Mouse (Mus musculus) hematopoietic stem cell, adult 5-6 weeks (primary cell): Measurements from ENCODE around the gene Nepn. TPM values are rescaled to one million over a fixed set of nuclear protein-coding genes. Genes with fewer than 3 reads are reported as not detected.

Source experiments
- ATAC-seq, 2 experiments: fragments of 125-278 bp in 1 of 2; replicated peaks in 1 of 2; 2 replicates each; pipeline ENCODE4 v1.8.0; 2016 to 2017; ENCODE audit warnings: inconsistent platforms in 2 of 2, mild to moderate bottlenecking in 2 of 2, moderate number of reproducible peaks in 2 of 2, low read depth in 1 of 2, moderate TSS enrichment in 1 of 2; ENCODE audit not compliant: low FRiP score in 2 of 2, poor library complexity in 2 of 2, severe bottlenecking in 2 of 2, insufficient read depth in 1 of 2, low TSS enrichment in 1 of 2
- total RNA-seq: library from RNA; stranded (forward); fragments of 172-1452, 232-1000 nt; gene quantifications from 2 replicates; pipeline ENCODE4 v1.2.3, GENCODE M21; 2017

Nepn gene
- not detected in 2 replicates for total RNA-seq

- ATAC-seq, result no peak
Measured at GRCm38 (mm10) chr10:52388922-52389430, at the start of gene Nepn. TSS of gene Nepn (plus strand) at chr10:52388972.

GRCm38 (mm10) chr10:52343324-52343723 lies 45.4 kb upstream of the Nepn start:
- 0 out of 4 replicates have a peak, but pooled peaks of 1 of the 2 experiments have one; percentile 37 for ATAC-seq

GRCm38 (mm10) chr10:52353184-52353583 lies 35.6 kb upstream of the Nepn start:
- no peak for ATAC-seq

DNA sequence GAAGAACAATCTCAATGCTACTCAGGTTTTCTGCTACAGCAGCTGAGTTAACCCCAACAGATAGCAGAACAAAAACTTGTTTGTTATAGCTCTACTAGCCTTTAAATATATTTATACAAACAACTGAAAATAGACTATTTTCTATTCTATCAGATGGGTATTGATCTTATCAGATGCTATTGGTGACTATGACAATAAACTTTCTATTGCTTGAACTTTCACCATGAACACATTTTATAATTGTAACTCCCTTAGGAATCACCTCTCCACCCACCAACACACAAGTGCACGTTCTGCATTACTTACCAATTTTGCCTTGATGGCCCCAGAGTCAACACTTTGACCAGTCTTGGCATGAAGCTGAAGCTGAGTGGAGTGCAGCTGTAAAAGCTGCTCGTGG lies 30.3 kb upstream of the Nepn start, which contains the start of gene Gm26741:
Gene Gm26741 (plus strand): TSS at position 301 of the 400 bp plus-strand sequence.
- no peak for ATAC-seq

DNA sequence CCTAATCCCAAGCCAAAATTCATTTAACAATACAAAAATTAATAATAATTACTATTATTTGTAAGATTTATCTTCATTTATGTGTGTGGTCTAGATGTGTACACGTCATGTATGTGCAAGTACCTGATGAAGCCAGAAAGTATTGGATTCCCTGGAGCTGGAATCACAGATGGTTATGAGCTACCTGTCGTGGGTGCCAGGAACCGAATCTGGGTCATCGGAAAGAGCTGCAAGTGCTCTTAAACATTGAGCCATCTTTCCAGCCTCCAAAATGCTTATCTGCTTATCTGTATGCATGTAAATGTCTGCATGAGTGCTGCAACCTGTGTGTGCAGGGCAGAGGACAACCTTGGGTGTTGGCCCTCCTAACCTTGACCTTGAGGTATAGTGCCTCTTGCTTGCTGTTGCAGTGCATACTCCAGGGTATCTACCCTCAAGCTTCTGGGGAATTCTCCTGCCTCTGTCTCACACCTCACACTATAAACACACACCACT lies 28.5 kb upstream of the Nepn start:
- ATAC-seq, result no peak

- ATAC-seq, result no peak
Measured at GRCm38 (mm10) chr10:52360862-52361609, 27.7 kb upstream of the Nepn start.

DNA sequence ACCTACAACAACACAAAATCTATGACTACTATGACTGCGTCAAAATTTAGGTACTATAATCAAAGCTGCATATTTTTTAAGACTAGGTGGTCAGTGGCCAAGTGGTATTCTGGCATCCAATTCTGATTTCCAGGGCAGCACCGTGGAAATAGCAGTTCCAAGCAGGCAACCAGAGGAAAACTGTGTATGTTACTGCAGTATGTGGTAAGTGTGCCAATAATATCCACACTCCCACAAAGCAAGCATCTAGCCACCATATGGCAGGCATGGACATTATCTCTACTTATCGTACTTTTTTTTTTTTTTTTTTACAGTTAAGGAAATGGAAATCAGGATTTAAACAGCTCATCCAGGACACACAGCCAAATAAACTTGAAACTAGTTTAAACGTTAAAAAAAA lies 20.4 kb upstream of the Nepn start:
- no peak for ATAC-seq

- ATAC-seq, result no peak
Measured at GRCm38 (mm10) chr10:52373834-52374233, 14.9 kb upstream of the Nepn start.

DNA sequence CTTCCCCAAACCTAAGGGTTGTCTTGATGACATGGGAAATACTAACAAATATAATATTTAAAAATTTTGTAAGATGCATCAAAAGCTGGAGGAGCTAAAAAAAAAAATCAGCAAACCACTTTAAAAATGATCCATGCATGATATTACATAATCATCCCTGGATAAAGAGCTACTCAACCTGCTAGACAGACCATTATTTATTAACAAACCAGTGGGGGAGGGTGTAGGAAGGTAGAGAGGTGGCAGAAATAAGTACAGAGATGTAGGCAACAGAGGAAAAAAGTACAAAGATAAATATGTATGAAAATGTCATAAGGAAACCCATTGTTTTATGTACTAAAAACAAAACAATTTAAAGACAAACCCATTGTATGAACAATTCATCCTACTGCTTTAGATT lies 14.1 kb upstream of the Nepn start:
- ATAC-seq, result no peak

GRCm38 (mm10) chr10:52376422-52376821 lies 12.3 kb upstream of the Nepn start:
- ATAC-seq, result peak in 1 of 2 experiments; percentile 26; a peak in 1 of 4 replicates

- no peak for ATAC-seq
Measured at GRCm38 (mm10) chr10:52377813-52378212, 11.0 kb upstream of the Nepn start.

DNA sequence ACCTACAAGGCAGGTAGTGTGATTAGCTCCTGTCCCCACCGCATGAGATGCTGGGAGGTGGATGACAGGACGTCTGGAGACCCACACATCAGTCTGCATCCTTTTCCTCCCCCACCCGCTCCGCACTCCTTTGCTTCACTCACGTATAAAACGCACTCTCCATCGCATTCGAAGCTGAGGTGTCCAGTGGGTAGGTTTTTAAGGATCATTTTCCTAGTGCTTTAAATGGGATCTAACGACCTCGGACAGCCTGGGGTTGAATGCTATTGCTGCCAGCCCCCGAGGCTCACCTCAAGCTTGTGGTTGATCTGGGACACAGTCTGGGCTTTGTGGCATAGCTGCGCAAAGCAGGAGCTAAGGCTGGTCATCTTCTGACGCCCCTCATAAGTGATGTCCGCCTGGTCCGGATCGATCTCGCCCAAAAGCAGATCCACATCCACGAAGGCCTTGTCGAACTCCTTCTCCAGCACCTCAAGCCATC lies 7.4 kb upstream of the Nepn start:
- no peak; a peak in 1 of 4 replicates for ATAC-seq

GRCm38 (mm10) chr10:52381845-52382591 lies 6.8 kb upstream of the Nepn start, which contains the start of gene Gopc:
TSS of gene Gopc (minus strand) at chr10:52382124.
- ATAC-seq, result peak; percentile 94 to 96

- no peak for ATAC-seq
Measured at GRCm38 (mm10) chr10:52383022-52383421, 5.8 kb upstream of the Nepn start.

DNA sequence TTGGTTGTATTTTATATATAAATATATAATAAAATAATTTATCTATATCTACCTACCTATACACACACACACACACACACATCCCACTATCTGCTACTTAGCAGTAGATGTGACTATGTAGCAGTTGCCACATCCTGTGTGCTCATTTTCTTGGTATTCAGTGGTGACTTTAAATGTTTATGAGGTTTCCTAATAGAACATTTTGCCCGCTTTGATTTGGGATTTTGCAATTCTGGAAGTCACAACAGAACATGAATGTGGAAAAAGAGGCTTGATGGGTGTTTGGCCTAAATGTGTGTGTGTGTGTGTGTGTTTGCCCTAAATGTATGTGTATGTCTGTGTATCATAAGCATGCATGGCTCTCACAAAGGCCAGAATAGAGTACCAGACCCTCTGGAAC lies 5.2 kb upstream of the Nepn start:
- no peak for ATAC-seq

- ATAC-seq, result 0 out of 4 replicates have a peak, but pooled peaks of 1 of the 2 experiments have one; percentile 8
Measured at GRCm38 (mm10) chr10:52384823-52385610, 3.8 kb upstream of the Nepn start.

GRCm38 (mm10) chr10:52387192-52387591 lies 1.6 kb upstream of the Nepn start:
- no peak for ATAC-seq
